Mouse (Mus musculus) right cerebral cortex, postnatal 10 days (tissue): ENCODE measurements around the gene Ypel2.
A peak's percentile ranks its signal among the peaks of the same experiment; 100 is the strongest.
"Not testable (repeated sequence)": the region's sequence is repeated elsewhere in the genome, so short reads cannot be mapped to it uniquely, and the experiment has no call there.

Experiments used
- DNase-seq, 2 experiments: peaks; one replicate each; pipeline ENCODE4 v3.0.0; 2021; ENCODE audit warnings: low spot score in 2 of 2

Ypel2 gene

GRCm38 (mm10) chr11:86993041-86994037, at the start of gene Ypel2:
Gene Ypel2, minus strand, starts transcription at chr11:86993707.
- peak; percentile 99 to 100 for DNase-seq

- DNase-seq: no peak
These were observed 49.5 kb upstream of the Ypel2 start for GRCm38 (mm10) chr11:87043052-87043451.

- no peak for DNase-seq
These were observed 45.9 kb upstream of the Ypel2 start for GRCm38 (mm10) chr11:87039307-87039963.

- no peak for DNase-seq
These were observed 42.7 kb upstream of the Ypel2 start for GRCm38 (mm10) chr11:87036180-87036579.

GRCm38 (mm10) chr11:87028212-87028611, 34.7 kb upstream of the Ypel2 start:
- DNase-seq: no peak

- DNase-seq: no peak
These were observed 32.8 kb upstream of the Ypel2 start for GRCm38 (mm10) chr11:87026096-87026875.

- DNase-seq: no peak
These were observed 31.8 kb upstream of the Ypel2 start for GRCm38 (mm10) chr11:87025351-87025750.

- not testable (repeated sequence) for DNase-seq
These were observed 29.7 kb upstream of the Ypel2 start for GRCm38 (mm10) chr11:87023240-87023639.

- DNase-seq: no peak
These were observed 29.3 kb upstream of the Ypel2 start for GRCm38 (mm10) chr11:87022765-87023164.

GRCm38 (mm10) chr11:87021551-87021950, 28.0 kb upstream of the Ypel2 start:
- no peak for DNase-seq

- no peak for DNase-seq
These were observed 26.9 kb upstream of the Ypel2 start for GRCm38 (mm10) chr11:87020449-87020848.

GRCm38 (mm10) chr11:87019431-87019830, 25.9 kb upstream of the Ypel2 start:
- peak in 1 of 2 experiments; percentile 32 for DNase-seq

- DNase-seq: no peak
These were observed 24.6 kb upstream of the Ypel2 start for GRCm38 (mm10) chr11:87018081-87018480.

- DNase-seq: no peak
These were observed 22.2 kb upstream of the Ypel2 start for GRCm38 (mm10) chr11:87015691-87016090.

GRCm38 (mm10) chr11:87010476-87010875, 17.0 kb upstream of the Ypel2 start:
- DNase-seq: peak; percentile 54 to 63

- DNase-seq: no peak
These were observed 13.9 kb upstream of the Ypel2 start for GRCm38 (mm10) chr11:87007371-87007770.

GRCm38 (mm10) chr11:87004960-87005755, 11.7 kb upstream of the Ypel2 start:
- no peak for DNase-seq

GRCm38 (mm10) chr11:87002078-87002829, 8.7 kb upstream of the Ypel2 start:
- no peak for DNase-seq

GRCm38 (mm10) chr11:87001217-87001616, 7.7 kb upstream of the Ypel2 start:
- no peak for DNase-seq

- DNase-seq: no peak
These were observed 2.8 kb upstream of the Ypel2 start for GRCm38 (mm10) chr11:86996266-86996665.
